Mouse (Mus musculus) CH12.LX (cell line): ENCODE measurements around the gene Zfp583.

Experiments used
- E2F4 ChIP-seq: IDR thresholded peaks from 2 replicates; pipeline ENCODE4 v1.6.1; 2011; ENCODE audit warnings: low read depth, low read length, improper control_type of control experiment; ENCODE audit not compliant: insufficient replicate concordance
- ELF1 ChIP-seq: IDR thresholded peaks from 2 replicates; pipeline ENCODE4 v1.6.1; 2014; ENCODE audit warnings: low read depth, mild to moderate bottlenecking, inconsistent platforms, low read length, improper control_type of control experiment
- MAX ChIP-seq: IDR thresholded peaks from 2 replicates; pipeline ENCODE4 v1.6.1; 2011; ENCODE audit warnings: low read length, improper control_type of control experiment
- TCF12 ChIP-seq: IDR thresholded peaks from 2 replicates; pipeline ENCODE4 v1.6.1; 2014; ENCODE audit warnings: low read depth, mild to moderate bottlenecking, inconsistent platforms, low read length, improper control_type of control experiment
- UBTF ChIP-seq: IDR thresholded peaks from 2 replicates; pipeline ENCODE4 v1.6.1; 2012; ENCODE audit warnings: low read depth, mild to moderate bottlenecking, inconsistent platforms, low read length, improper control_type of control experiment, moderate library complexity
- ZNF384 ChIP-seq: IDR thresholded peaks from 2 replicates; pipeline ENCODE4 v1.6.1; 2012; ENCODE audit warnings: low read depth, low read length, improper control_type of control experiment, inconsistent platforms

- TF ChIP-seq ELF1 (no peak), UBTF (no peak), MAX (no peak), TCF12 (no peak), E2F4 (no peak), ZNF384 (no peak)
These were observed 12.5 kb upstream of the Zfp583 start, which contains the start of gene Gm3854 for GRCm38 (mm10) chr7:6343501-6344071.
